Mouse (Mus musculus) subcutaneous adipose tissue, adult 2 months (tissue): Measurements from ENCODE around the gene Clk4. TPM values are rescaled to one million over a fixed set of nuclear protein-coding genes. Genes with fewer than 3 reads are reported as not detected.

ENCODE experiments used
- polyA plus RNA-seq: library from polyadenylated mRNA; depleted of rRNA; stranded (reverse); fragments of >200 nt; gene quantifications from 2 replicates; pipeline ENCODE4 v1.2.3, GENCODE M21; 2012; ENCODE audit warnings: low replicate concordance; rRNA removed

The Clk4 gene
- polyA plus RNA-seq = 34.2 and 50.5 TPM in 2 replicates

DNA sequence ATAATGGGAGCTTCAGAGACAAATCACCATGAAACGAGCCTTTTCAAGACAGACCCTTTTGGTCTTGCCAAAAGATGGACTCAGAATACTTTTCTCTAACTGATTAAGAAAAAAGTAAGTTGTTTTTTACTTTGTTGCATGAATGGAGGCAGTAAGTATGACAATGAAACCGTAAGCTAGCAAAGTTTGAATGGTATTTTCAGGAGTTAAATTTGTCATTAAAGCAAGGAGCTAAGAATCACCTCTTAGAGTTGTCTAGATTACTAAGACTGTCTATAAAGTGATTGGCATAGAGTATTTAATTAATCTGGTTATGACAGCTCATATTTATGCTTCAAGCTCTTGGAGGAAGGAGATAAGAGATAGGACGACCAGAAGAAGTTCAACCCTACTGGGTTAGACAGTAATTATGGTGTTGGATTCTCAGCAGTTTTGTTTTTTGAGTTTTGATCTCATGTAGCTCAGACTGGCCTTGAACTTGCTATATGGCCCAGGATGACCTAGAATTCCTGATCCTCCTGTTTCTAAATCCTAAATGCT lies at the start of gene Clk4:
TSS of gene Clk4 (plus strand) at position 51 of the 540 bp plus-strand sequence.

DNA sequence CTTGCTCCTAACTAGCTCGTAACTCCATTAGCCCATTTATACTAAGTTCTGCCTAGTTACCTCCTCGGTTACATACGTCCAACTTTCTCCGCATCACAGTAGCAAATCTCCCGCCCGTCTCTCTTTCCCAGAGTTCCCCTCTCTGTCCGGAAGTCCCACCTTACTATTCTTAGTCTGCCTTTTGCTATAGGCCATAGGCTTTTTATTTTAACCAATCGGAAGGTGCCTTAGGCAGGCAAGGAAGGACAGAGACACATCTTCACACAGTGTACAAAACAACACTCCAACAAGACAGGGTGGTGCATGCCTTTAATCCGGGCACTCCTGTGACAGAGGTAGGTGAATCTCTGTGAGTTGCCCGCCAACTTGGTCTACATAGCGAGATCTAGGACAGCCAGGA lies 41.2 kb upstream of the Clk4 start, which contains the start of gene Gm12569:
TSS of gene Gm12569 (plus strand) at position 166 of the 400 bp plus-strand sequence.

DNA sequence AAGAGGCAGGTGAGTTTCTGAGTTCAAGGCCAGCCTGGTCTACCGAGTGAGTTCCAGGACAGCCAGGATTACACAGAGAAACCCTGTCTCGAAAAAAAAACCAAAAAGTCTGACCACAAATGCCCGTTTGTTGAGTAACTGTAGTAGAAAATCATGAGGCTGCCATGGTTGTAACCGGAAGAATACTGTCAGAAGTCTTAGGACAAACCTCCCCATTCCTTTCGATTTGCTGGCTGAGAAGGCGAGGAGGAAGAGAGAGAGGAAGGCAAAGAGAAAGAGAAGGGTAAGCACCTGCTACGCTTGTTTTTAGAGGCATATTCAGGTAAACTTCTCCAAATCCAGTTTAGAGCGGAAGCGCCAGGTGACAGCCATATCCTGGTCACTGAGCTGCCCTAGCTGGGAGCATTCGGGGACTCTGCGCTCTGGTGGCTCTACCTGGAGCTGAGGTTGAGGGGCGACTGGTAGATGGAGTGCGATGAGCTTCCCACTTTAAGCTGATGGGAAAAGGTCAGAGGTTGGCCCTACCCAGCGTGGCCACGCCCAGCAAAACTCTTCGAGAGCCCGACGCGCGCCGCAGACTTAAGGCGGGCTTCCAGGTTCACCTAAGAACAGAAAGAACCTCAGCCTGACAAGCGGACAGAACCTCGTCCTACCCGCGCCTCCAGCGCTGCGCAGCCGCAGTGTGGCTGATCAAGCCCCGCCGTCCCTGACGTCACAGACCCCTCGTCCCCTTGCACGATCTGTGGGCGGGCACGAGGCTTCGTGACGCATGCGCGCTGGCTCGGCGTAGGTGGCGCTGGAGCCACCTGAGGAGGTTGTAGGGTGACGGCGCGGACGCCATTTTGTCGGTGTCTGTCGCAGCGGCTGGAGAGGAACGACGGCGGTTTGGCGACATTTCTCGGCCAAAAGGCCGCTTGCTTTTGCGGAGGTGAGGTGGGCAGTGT lies 1.1 kb downstream of the Clk4 start, which contains the start of gene BC049762:
TSS of gene BC049762 (minus strand) at position 705 of the 944 bp plus-strand sequence.

DNA sequence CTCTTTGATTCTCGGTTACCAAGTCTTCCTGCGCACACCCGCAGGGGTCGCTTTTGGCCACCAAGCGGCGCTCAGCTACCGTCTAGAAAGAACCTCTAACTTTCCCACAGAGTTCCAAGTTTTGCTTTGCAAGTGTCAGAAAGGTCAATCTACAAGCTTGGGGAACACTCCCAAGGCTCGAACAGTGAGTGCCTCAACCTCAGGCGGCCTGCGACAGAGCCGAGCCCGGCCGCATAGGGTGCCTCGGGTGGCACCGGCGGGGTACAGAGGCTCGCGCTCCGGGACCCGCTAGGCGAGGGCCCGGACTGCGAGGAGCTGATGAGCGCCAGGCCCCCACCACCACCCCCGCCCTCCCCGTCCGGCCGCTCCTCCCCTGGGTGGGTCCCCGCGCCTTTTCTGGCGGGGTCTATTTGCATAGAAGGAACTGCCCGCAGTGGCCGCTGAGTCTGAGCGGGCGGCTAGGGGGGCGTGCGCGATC lies 28.1 kb downstream of the Clk4 start, which contains the start of gene Col23a1:
TSS of gene Col23a1 (plus strand) at position 357 of the 478 bp plus-strand sequence.

Other genes with a start within 250 kb of the Clk4 start
- not detected in 2 replicates for gene Olfr54, start 247.5 kb upstream of the Clk4 start, polyA plus RNA-seq
- gene Olfr1375, start 213.6 kb upstream of the Clk4 start, polyA plus RNA-seq = not detected in 2 replicates
- gene Zfp354a, start 202.5 kb upstream of the Clk4 start, polyA plus RNA-seq = 3.0 and 3.9 TPM in 2 replicates
- not detected in 2 replicates for gene Gm12569, start 41.3 kb upstream of the Clk4 start, polyA plus RNA-seq
- 0.63 and 1.3 TPM in 2 replicates for gene BC049762, start 1.3 kb downstream of the Clk4 start, polyA plus RNA-seq
- 0.99 and 2.5 TPM in 2 replicates for gene Col23a1, start 28.2 kb downstream of the Clk4 start, polyA plus RNA-seq